Comparison of ENCODE assay signal across 8 mouse cellular contexts in genomic region chr10:57796057-57796456, GRCm38 (mm10). TPM values are rescaled to one million over a fixed set of nuclear protein-coding genes. Genes with fewer than 3 reads are reported as not detected.
DNase-seq lines count a peak whose midpoint lies in the region; ATAC-seq lines count a peak whose summit lies in the region.

No protein-coding gene starts in this region.

- peak overlapping the region; percentile 95; the same call in 1 of the 2 replicates for H3K4me2 ChIP-seq in embryonic facial prominence, embryonic 15.5 days (replicated peaks)
- H3K4me2 ChIP-seq in hindbrain, embryonic 11.5 days (replicated peaks; ENCODE audit: low read depth, low read length) = no peak overlapping the region
- peak overlapping the region; percentile 98 for H3K4me2 ChIP-seq in limb, embryonic 12.5 days
- H3K4me2 ChIP-seq in midbrain, embryonic 12.5 days (replicated peaks) = no peak overlapping the region

- no peaks in the 10 kb centered on the region for H3K9me3 ChIP-seq in embryonic facial prominence, embryonic 15.5 days (replicated peaks)
- no peaks in the 10 kb centered on the region; the same call in 1 of the 2 replicates for H3K9me3 ChIP-seq in hindbrain, embryonic 11.5 days (ENCODE audit: control insufficient read depth, low read length)
- no peaks in the 10 kb centered on the region for H3K9me3 ChIP-seq in limb, embryonic 12.5 days
- peaks cover 11% of the 10 kb centered on the region for H3K9me3 ChIP-seq in midbrain, embryonic 12.5 days

- H3K4me1 ChIP-seq in embryonic facial prominence, embryonic 15.5 days = peaks cover 12% of the 10 kb centered on the region
- no peaks in the 10 kb centered on the region for H3K4me1 ChIP-seq in hindbrain, embryonic 11.5 days (replicated peaks; ENCODE audit: control insufficient read depth, insufficient read depth, low read length)
- H3K4me1 ChIP-seq in limb, embryonic 12.5 days (replicated peaks) = peaks cover 16% of the 10 kb centered on the region
- H3K4me1 ChIP-seq in midbrain, embryonic 12.5 days = peaks cover 21% of the 10 kb centered on the region

- ATAC-seq in embryonic facial prominence, embryonic 15.5 days (ENCODE audit: insufficient number of reproducible peaks, low FRiP score, low TSS enrichment, low read depth) = no peak
- ATAC-seq in hindbrain, embryonic 11.5 days (ENCODE audit: low FRiP score) = peak; percentile 30; the same call in 1 of the 2 replicates
- ATAC-seq in limb, embryonic 12.5 days (ENCODE audit: insufficient number of reproducible peaks, insufficient read depth, low FRiP score, low TSS enrichment, low read depth) = peak; percentile 27; the same call in 1 of the 2 replicates
- ATAC-seq in midbrain, embryonic 12.5 days (ENCODE audit: low FRiP score, low read depth) = peak; percentile 55; the same call in 1 of the 2 replicates

- no peaks in the 10 kb centered on the region for H3K27me3 ChIP-seq in embryonic facial prominence, embryonic 15.5 days
- no peaks in the 10 kb centered on the region for H3K27me3 ChIP-seq in hindbrain, embryonic 11.5 days (ENCODE audit: control insufficient read depth, insufficient read depth, low read length)
- 0 out of 2 replicates have a peak, but pooled peaks cover 2% of the 10 kb centered on the region for H3K27me3 ChIP-seq in limb, embryonic 12.5 days
- no peaks in the 10 kb centered on the region; the same call in 1 of the 2 replicates for H3K27me3 ChIP-seq in midbrain, embryonic 12.5 days

- no peak overlapping the region; the same call in 1 of the 2 replicates for H3K27ac ChIP-seq in embryonic facial prominence, embryonic 15.5 days (replicated peaks)
- no peak overlapping the region for H3K27ac ChIP-seq in hindbrain, embryonic 11.5 days (ENCODE audit: low read depth, low read length)
- H3K27ac ChIP-seq in limb, embryonic 12.5 days = no peak overlapping the region
- H3K27ac ChIP-seq in midbrain, embryonic 12.5 days (replicated peaks) = no peak overlapping the region

- no peak overlapping the region for H3K9ac ChIP-seq in embryonic facial prominence, embryonic 15.5 days
- H3K9ac ChIP-seq in hindbrain, embryonic 11.5 days (ENCODE audit: low read depth, low read length) = no peak overlapping the region
- H3K9ac ChIP-seq in limb, embryonic 12.5 days (replicated peaks) = no peak overlapping the region
- no peak overlapping the region for H3K9ac ChIP-seq in midbrain, embryonic 12.5 days (replicated peaks)

- WGBS in embryonic facial prominence, embryonic 15.5 days = 38% methylated on average over 4 of the region's 4 CpGs
- 65% methylated on average over 4 of the region's 4 CpGs for WGBS in hindbrain, embryonic 11.5 days
- 39% methylated on average over 4 of the region's 4 CpGs for WGBS in limb, embryonic 12.5 days
- 58% methylated on average over 4 of the region's 4 CpGs for WGBS in midbrain, embryonic 12.5 days

- DNase-seq in urinary bladder, postnatal 25 days (ENCODE audit: low spot score) = peak; percentile 7
- no peak for DNase-seq in urinary bladder, postnatal 4 days (ENCODE audit: low spot score in 2 of 2)
- peak; percentile 19 for DNase-seq in hindbrain, embryonic 11.5 days (ENCODE audit: low spot score)
- DNase-seq in thymus, postnatal 14 days = peak; percentile 45
- no peak for DNase-seq in right cerebral cortex, postnatal 10 days (ENCODE audit: low spot score in 2 of 2)

- H3K4me3 ChIP-seq in embryonic facial prominence, embryonic 15.5 days (replicated peaks) = 0 out of 2 replicates have a peak overlapping the region, but pooled peaks have one; percentile 54
- H3K4me3 ChIP-seq in hindbrain, embryonic 11.5 days (ENCODE audit: low read depth, low read length) = no peak overlapping the region
- no peak overlapping the region for H3K4me3 ChIP-seq in limb, embryonic 12.5 days (replicated peaks)
- no peak overlapping the region for H3K4me3 ChIP-seq in midbrain, embryonic 12.5 days

- no peaks in the 10 kb centered on the region for H3K36me3 ChIP-seq in embryonic facial prominence, embryonic 15.5 days
- H3K36me3 ChIP-seq in hindbrain, embryonic 11.5 days (ENCODE audit: control insufficient read depth, insufficient read depth, low read length) = no peaks in the 10 kb centered on the region
- no peaks in the 10 kb centered on the region for H3K36me3 ChIP-seq in limb, embryonic 12.5 days
- peaks cover 20% of the 10 kb centered on the region for H3K36me3 ChIP-seq in midbrain, embryonic 12.5 days

RNA-seq across cellular contexts. Expression of gene Smpdl3a, which starts 1.9 kb away (rescaled TPM):
- polyA plus RNA-seq in embryonic facial prominence, embryonic 15.5 days (2015; fragmentation: Nextera tagmentation; extraction: Ambion mirVana) = 22.0 and 22.4 TPM in 2 replicates
- 13.1 and 13.9 TPM in 2 replicates for polyA plus RNA-seq in hindbrain, embryonic 11.5 days (2014; fragmentation: Nextera tagmentation; extraction: Ambion mirVana)
- 7.9 and 8.2 TPM in 2 replicates for polyA plus RNA-seq in limb, embryonic 12.5 days (2016; fragmentation: Nextera tagmentation; extraction: Ambion mirVana)
- polyA plus RNA-seq in midbrain, embryonic 12.5 days (2016; fragmentation: Nextera tagmentation; extraction: Ambion mirVana) = 8.3 and 10.1 TPM in 2 replicates

RNA-seq across cellular contexts. Expression of gene Fabp7, which starts 11.4 kb away (rescaled TPM):
- 23.2 and 43.7 TPM in 2 replicates for polyA plus RNA-seq in embryonic facial prominence, embryonic 15.5 days (2015; fragmentation: Nextera tagmentation; extraction: Ambion mirVana)
- polyA plus RNA-seq in hindbrain, embryonic 11.5 days (2014; fragmentation: Nextera tagmentation; extraction: Ambion mirVana) = 1,341 and 1,349 TPM in 2 replicates
- polyA plus RNA-seq in limb, embryonic 12.5 days (2016; fragmentation: Nextera tagmentation; extraction: Ambion mirVana) = 2.9 and 8.4 TPM in 2 replicates
- polyA plus RNA-seq in midbrain, embryonic 12.5 days (2016; fragmentation: Nextera tagmentation; extraction: Ambion mirVana) = 1,010 and 1,136 TPM in 2 replicates

Comparison
In these comparisons a context has a peak if more than half of its experiments do, and no peak if none do; other contexts are left out.
1. DNase-seq: peak in urinary bladder, postnatal 25 days (single experiment), hindbrain, embryonic 11.5 days (single experiment) and thymus, postnatal 14 days (single experiment); none in urinary bladder, postnatal 4 days (0 of 2) and right cerebral cortex, postnatal 10 days (0 of 2).
2. H3K4me2 ChIP-seq: peak in embryonic facial prominence, embryonic 15.5 days (single experiment) and limb, embryonic 12.5 days (single experiment); none in hindbrain, embryonic 11.5 days (single experiment) and midbrain, embryonic 12.5 days (single experiment).
3. RNA of gene Fabp7, which starts 11.4 kb away (polyA plus RNA-seq): 1,341 to 1,349 TPM in hindbrain, embryonic 11.5 days and 1,010 to 1,136 TPM in midbrain, embryonic 12.5 days; 23.2 to 43.7 TPM in embryonic facial prominence, embryonic 15.5 days and 2.9 to 8.4 TPM in limb, embryonic 12.5 days; every median in the first group is over 10 times any median in the second.